Mouse (Mus musculus) embryonic fibroblast, embryonic 13.5 days (primary cell): ENCODE measurements at regions not wholly inside any gene's neighbourhood (a gene's known extent, or its start where the extent isn't known, plus 50 kb on each side); places are given as distances from the start of the nearest gene placed in this dataset.
A peak's percentile ranks its signal among the peaks of the same experiment; 100 is the strongest.

Experiments used
- H3K27ac ChIP-seq: 2 replicates; pipeline ENCODE4 v1.5.1; 2012; ENCODE audit warnings: low read length, control low read depth, inconsistent platforms; ENCODE audit not compliant: insufficient read depth
- H3K4me1 ChIP-seq: 2 replicates; pipeline ENCODE4 v1.6.1; 2011; ENCODE audit warnings: low read length; ENCODE audit not compliant: control insufficient read depth, insufficient read depth
- H3K4me3 ChIP-seq: 2 replicates; pipeline ENCODE4 v1.5.1; 2011; ENCODE audit warnings: mild to moderate bottlenecking, control low read depth, low read length; ENCODE audit not compliant: insufficient read depth
- CTCF ChIP-seq: IDR thresholded peaks from 2 replicates; pipeline ENCODE4 v1.5.1; 2011; ENCODE audit warnings: mild to moderate bottlenecking, control low read depth, low read length, moderate library complexity, borderline replicate concordance; ENCODE audit not compliant: insufficient read depth
- POLR2A ChIP-seq: IDR thresholded peaks from 2 replicates; pipeline ENCODE4 v1.6.1; 2011; ENCODE audit warnings: low read depth, mild to moderate bottlenecking, control low read depth, low read length, moderate library complexity

DNA sequence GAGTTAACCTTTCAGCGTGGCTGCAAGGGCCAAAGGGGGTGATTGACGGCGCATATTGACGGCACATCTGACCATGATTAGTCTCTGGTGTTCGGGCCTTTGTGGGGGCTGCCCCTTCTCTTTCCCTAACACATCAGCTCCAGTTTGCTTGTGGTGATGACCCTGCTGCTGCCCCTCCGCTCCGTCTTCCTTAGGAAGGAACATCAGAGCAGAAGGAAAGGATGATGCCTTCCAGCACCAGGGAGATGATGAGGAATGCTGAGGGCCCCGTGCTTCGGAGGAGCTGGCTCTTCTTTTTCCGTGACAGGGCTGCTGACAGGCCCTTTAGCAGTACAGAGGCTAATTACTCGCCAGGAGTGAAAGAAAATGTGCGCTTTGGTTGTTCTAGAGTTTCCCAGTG is 203.1 kb upstream of the Ddx18 start:
- H3K4me3 ChIP-seq: no peak overlapping the region

DNA sequence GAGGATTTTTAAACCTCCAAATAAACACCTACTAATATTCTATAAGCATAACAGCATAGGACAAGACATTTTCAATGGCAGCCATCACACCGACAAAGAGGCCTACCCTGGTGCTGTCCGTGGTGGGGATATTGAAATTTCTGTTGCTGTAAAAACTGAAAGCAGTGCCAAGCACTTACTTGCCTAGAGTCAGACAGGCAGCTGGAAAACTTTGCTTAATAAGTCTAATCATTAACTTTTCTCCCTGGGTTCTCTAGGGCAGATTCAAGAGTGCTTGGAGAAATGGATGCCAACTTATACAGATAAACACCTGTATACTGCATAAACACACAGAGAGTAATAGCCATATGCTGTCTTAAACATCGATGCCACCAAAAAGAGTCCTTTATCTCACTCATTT is 192.3 kb upstream of the Ddx18 start:
- Histone ChIP-seq H3K4me3 (no peak overlapping the region), H3K27ac (no peak overlapping the region), H3K4me1 (no peaks in the 10 kb centered on the region)
- no peak for TF ChIP-seq CTCF
- TF ChIP-seq POLR2A: no peak

More for the DNA sequence above, 203.1 kb upstream of the Ddx18 start:
- H3K4me1 ChIP-seq: no peaks in the 10 kb centered on the region
- H3K27ac ChIP-seq: no peak overlapping the region
- no peak for TF ChIP-seq POLR2A
- no peak for TF ChIP-seq CTCF

DNA sequence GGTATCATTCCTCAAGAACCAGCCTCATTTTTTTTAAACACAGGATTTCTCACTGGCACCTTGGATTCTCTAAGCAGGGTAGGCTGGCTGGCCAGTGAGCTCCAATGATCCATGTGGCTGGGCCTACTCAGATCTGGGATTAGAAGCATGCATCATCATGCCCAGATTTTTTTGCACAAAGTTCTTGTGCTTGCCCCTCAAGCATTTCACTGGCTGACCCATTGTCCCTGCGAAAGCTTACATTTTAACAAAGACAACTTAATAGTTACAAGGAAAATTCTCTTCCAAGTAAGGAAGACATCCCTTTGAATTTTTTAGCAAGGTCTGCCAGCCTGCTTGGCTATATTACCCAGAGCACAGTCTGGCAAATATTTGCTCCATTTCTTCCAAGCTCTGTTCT is 177.4 kb upstream of the Ddx18 start:
- TF ChIP-seq CTCF (no peak), POLR2A (no peak)
- Histone ChIP-seq H3K27ac (no peak overlapping the region), H3K4me3 (no peak overlapping the region), H3K4me1 (no peaks in the 10 kb centered on the region)

DNA sequence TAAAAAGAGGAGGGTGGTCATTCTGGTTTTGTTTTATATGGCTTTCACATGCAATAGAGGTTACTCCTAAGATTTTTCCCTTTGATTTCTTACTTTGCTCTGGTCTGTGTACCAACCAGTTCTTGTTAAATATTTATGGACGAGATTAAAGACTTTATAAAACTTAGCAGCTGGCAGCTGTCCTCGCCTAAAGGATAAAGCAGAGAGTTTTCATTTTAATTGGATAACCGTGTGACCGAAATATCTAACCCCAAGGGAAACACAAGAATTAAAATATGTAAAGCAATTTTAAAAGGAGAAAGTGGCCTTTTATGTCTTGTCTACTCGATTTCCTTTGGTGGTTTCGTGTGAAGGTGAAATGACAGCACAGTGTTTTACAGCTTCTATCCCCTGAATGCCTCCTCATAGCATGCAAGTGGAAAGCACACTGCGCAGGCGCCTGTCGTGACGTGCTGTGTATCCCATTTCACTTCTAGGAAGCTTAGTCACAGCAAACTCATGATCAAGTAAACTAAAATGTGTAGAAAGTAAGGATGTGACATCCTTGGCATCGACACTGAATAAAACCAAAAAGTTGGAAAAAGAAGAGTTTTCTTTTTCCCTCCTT is 167.4 kb upstream of the Ddx18 start:
- H3K4me1 ChIP-seq: no peaks in the 10 kb centered on the region
- H3K4me3 ChIP-seq: no peak overlapping the region
- TF ChIP-seq POLR2A (no peak), CTCF (no peak)
- no peak overlapping the region for H3K27ac ChIP-seq

DNA sequence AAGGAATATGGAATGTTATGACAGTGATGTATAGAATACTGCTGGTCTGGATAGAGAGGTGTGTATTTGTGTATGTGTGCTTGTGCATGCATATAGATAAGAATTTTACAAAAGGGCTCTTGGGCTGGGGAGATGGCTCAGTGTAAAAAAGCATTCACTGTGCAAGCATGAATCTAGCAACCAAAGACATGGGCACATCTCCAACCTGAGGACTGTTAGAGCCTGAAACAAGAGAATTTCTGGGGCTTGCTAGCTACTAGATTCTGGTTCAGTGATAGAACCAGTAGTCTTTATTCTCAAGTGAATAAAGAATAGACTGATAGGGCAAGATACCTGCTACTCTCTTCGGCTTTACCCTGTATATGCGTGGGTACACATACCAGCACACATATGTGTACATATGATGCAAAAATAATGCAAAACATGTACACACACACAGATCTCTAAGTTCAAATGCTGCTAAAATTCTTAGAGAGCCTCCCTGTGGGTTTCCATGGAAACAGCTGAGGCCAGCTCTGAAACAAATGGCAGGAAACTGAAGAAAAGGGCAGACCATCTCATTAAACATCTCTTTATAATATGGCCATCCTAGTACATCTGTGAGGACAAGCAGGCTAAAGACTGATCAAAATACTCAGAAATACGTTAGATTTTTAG is 166.8 kb upstream of the Ddx18 start:
- no peak overlapping the region for H3K4me3 ChIP-seq

DNA sequence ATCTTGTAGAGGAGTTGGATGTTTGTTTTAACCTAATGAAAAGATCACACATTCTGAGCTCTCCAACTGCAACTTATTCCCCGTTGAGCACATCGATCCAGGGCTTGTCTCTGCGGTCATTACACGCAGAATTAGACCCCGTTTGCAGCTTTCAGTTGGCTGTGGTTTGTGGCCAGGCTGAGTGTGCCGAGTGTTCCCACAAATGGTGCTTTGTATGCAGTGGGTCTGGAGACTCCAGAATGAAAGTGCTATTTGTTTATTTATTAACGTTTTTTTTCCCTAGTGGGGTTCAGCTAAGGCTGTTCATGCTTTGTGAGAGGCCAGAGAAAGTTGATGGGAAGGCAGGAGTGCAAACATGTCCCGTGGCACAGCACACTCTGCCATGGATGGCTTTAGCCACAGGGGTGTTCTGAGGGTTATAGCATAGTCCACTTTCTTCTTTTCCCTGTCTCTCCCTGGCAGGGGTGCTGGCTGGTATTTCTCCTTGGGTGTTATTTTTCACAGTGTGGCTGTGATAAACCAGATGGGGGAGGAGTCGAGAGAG is 141.6 kb upstream of the Ddx18 start:
- Histone ChIP-seq H3K27ac (no peak overlapping the region), H3K4me1 (no peaks in the 10 kb centered on the region), H3K4me3 (no peak overlapping the region)
- TF ChIP-seq POLR2A (no peak), CTCF (no peak)

More for the DNA sequence above, 166.8 kb upstream of the Ddx18 start:
- TF ChIP-seq CTCF: no peak
- no peak for TF ChIP-seq POLR2A
- no peak overlapping the region for H3K27ac ChIP-seq
- H3K4me1 ChIP-seq: no peaks in the 10 kb centered on the region

DNA sequence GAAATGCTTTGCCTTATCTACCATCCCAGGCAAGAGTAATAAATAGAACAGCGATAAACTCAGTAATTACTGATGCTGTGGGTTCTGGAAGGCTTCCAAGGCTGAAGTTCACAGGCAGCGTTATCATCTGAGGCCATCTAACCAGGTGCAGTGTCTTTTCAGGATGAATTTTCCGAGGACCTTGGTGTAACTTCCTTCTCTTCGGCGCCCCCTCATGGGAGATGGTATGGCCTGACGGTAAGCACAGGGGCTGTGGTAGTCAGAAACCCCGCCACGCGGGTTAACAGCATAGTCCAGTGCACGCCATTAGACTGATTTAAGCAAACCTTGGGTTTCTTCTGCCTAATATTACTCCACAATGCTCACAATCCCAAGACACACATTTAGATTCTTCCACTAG is 140.5 kb upstream of the Ddx18 start:
- no peaks in the 10 kb centered on the region for H3K4me1 ChIP-seq
- H3K4me3 ChIP-seq: no peak overlapping the region
- no peak overlapping the region for H3K27ac ChIP-seq
- TF ChIP-seq CTCF: no peak
- TF ChIP-seq POLR2A: no peak

DNA sequence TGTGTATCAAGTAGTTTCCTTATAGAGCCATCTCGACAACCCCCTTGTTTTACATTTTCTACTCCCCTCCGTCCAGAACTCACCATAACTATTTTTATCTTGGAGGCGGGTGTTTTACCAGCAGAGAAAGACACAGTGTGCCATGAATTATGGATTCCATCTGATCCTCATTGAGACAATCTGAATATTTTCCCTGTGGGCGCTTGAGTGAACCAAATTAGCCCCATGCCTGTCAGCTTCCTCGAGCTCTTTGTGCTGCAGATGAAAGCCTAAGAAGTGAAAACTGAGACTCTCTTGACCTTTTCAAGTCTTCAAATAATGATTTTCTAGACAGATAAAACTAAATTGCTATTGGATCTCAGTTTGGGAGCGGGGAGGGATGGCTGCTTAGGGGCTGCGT is 134.0 kb upstream of the Ddx18 start:
- no peak overlapping the region for H3K4me3 ChIP-seq
- no peaks in the 10 kb centered on the region for H3K4me1 ChIP-seq
- no peak overlapping the region for H3K27ac ChIP-seq
- TF ChIP-seq CTCF (no peak), POLR2A (no peak)

DNA sequence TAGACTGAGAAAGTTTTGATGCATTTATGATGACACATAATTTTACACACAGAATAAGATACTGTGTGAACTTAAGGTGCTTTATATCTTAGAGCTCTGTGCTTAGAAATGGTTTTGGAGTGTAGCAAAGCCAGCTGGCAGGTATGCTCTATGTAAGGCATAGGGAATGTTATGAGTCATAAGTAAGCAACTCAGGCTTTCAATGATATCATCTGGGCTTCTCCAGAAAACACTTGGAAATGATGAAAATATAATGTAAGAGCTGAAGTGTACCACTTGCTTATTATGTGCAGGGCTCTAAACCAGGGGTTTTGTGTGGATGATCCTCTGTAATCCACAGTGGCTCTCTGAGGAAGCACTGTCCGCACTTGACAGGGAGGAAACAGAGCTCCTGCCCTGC is 86.1 kb upstream of the Ddx18 start:
- no peak for TF ChIP-seq POLR2A
- no peak for TF ChIP-seq CTCF
- Histone ChIP-seq H3K4me1 (peaks cover 2% of the 10 kb centered on the region), H3K27ac (peak overlapping the region; percentile 9; the same call in 1 of the 2 replicates), H3K4me3 (no peak overlapping the region)

DNA sequence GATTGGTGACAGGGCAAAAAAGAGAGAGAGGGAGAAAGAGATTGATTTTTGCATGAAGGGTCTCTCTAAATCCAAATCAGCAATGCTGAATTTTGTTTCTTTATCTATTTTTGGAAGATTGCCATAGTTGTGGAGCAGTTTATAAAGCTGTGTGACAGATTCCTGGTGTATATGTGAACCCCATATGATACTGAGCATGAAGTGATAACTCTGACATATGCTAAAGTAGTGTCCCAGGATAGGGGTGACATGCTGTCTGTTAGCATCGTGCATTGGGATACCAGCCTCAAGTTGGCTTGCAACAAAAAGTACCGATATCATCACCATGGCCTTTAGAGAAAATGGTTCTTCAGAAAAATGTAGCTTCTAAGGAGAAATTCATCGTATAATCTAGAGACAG is 82.3 kb upstream of the Ddx18 start:
- H3K4me1 ChIP-seq: peaks cover 2% of the 10 kb centered on the region
- TF ChIP-seq CTCF: no peak
- H3K4me3 ChIP-seq: no peak overlapping the region
- H3K27ac ChIP-seq: no peak overlapping the region

DNA sequence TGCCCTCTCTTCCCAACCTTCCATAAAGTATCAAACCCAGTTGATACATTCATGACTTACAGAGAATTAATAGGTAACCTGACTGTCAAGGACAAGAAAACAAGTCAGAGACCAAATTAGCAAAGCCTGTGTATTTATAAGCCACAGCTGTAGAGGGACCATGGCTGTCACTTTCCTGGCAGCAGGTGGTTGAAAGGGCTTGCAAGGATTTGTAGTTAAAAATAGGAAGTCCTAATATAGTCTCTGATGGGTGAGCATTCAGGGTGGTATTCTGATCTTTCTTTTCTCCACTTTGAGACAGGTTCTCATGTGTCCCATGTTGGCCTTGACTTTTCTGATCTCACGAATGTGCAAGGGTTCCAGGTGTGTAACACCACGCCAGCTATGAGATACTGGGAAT is 63.7 kb upstream of the Ddx18 start:
- TF ChIP-seq POLR2A: no peak
- no peak for TF ChIP-seq CTCF
- H3K4me1 ChIP-seq: no peaks in the 10 kb centered on the region
- H3K27ac ChIP-seq: no peak overlapping the region
- H3K4me3 ChIP-seq: no peak overlapping the region
